ENCODE assay signal across 13 mouse cellular contexts in genomic region chr10:62854992-62855391, GRCm38 (mm10). TPM values are rescaled to one million over a fixed set of nuclear protein-coding genes. Genes with fewer than 3 reads are reported as not detected.
DNase-seq lines count a peak whose midpoint lies in the region; ATAC-seq and TF ChIP-seq lines count a peak whose summit lies in the region.
"Had no signal": no experiment of that assay in that cellular context is flagged by ENCODE, and none has a peak within 500 bp of the region (broad histone marks: within the 10 kb centered on the region; RNA-seq: fewer than 3 reads in every experiment).

No protein-coding gene starts in this region.

- TF ChIP-seq POLR2A in lung, adult 2 months (IDR thresholded peaks at IDR 0.05; ENCODE audit: borderline replicate concordance, extremely low read depth, low read depth, low read length), result no peak

- no peaks in the 10 kb centered on the region for H3K36me3 ChIP-seq in heart, postnatal 0 days (replicated peaks; ENCODE audit: control insufficient read depth, insufficient read depth, low read length)
- H3K36me3 ChIP-seq in kidney, embryonic 15.5 days, result no peaks in the 10 kb centered on the region
- H3K36me3 ChIP-seq in forebrain, embryonic 11.5 days (ENCODE audit: control insufficient read depth, insufficient read depth, low read length), result no peaks in the 10 kb centered on the region
- H3K36me3 ChIP-seq in stomach, postnatal 0 days (ENCODE audit: control insufficient read depth, insufficient read depth, low read length), result no peaks in the 10 kb centered on the region

- 31% methylated on average over 2 of the region's 2 CpGs for WGBS in lung, adult 2 months
- WGBS in heart, postnatal 0 days, result 24% methylated on average over 2 of the region's 2 CpGs
- WGBS in kidney, embryonic 15.5 days, result 54% methylated on average over 2 of the region's 2 CpGs
- WGBS in forebrain, embryonic 11.5 days, result 75% methylated on average over 2 of the region's 2 CpGs
- WGBS in stomach, postnatal 0 days, result 49% methylated on average over 2 of the region's 2 CpGs

- H3K27ac ChIP-seq in heart, postnatal 0 days (ENCODE audit: low read depth), result peak overlapping the region; percentile 87
- H3K27ac ChIP-seq in kidney, embryonic 15.5 days, result peak overlapping the region; percentile 41; the same call in 1 of the 2 replicates
- no peak overlapping the region for H3K27ac ChIP-seq in forebrain, embryonic 11.5 days (ENCODE audit: low read depth, low read length)
- H3K27ac ChIP-seq in stomach, postnatal 0 days (replicated peaks), result no peak overlapping the region

- H3K4me2 ChIP-seq in heart, postnatal 0 days (ENCODE audit: low read depth, low read length), result no peak overlapping the region
- H3K4me2 ChIP-seq in kidney, embryonic 15.5 days, result no peak overlapping the region
- H3K4me2 ChIP-seq in forebrain, embryonic 11.5 days (ENCODE audit: low read depth, low read length, severe bottlenecking), result no peak overlapping the region
- H3K4me2 ChIP-seq in stomach, postnatal 0 days (replicated peaks; ENCODE audit: low read depth), result no peak overlapping the region

- no peak overlapping the region for H3K9ac ChIP-seq in heart, postnatal 0 days (replicated peaks; ENCODE audit: low read depth, low read length)
- H3K9ac ChIP-seq in kidney, embryonic 15.5 days, result no peak overlapping the region
- no peak overlapping the region for H3K9ac ChIP-seq in forebrain, embryonic 11.5 days (ENCODE audit: low read length)
- no peak overlapping the region for H3K9ac ChIP-seq in stomach, postnatal 0 days (ENCODE audit: low read length)

- no peaks in the 10 kb centered on the region for H3K4me1 ChIP-seq in lung, adult 2 months (ENCODE audit: control insufficient read depth, insufficient read depth, low read length)
- 0 out of 2 replicates have a peak, but pooled peaks cover 5% of the 10 kb centered on the region for H3K4me1 ChIP-seq in heart, postnatal 0 days (ENCODE audit: control insufficient read depth, insufficient read depth)
- peaks cover 9% of the 10 kb centered on the region for H3K4me1 ChIP-seq in kidney, embryonic 15.5 days
- H3K4me1 ChIP-seq in forebrain, embryonic 11.5 days (replicated peaks; ENCODE audit: control insufficient read depth, insufficient read depth, low read length), result no peaks in the 10 kb centered on the region
- H3K4me1 ChIP-seq in stomach, postnatal 0 days (replicated peaks; ENCODE audit: control insufficient read depth, insufficient read depth), result no peaks in the 10 kb centered on the region

- TF ChIP-seq CTCF in lung, adult 2 months (IDR thresholded peaks at IDR 0.05; ENCODE audit: insufficient read depth, low read length), result no peak
- no peak for TF ChIP-seq CTCF in heart, postnatal 0 days (IDR thresholded peaks at IDR 0.05; ENCODE audit: low read depth)
- no peak for TF ChIP-seq CTCF in stomach, postnatal 0 days (IDR thresholded peaks at IDR 0.05; ENCODE audit: low read depth)

- DNase-seq in lung, postnatal 10 days, result peak; percentile 23
- DNase-seq in lung, adult 2 months, result no peak
- peak; percentile 77 for DNase-seq in heart, postnatal 0 days (ENCODE audit: low spot score)
- DNase-seq in ovary, postnatal 10 days (ENCODE audit: low spot score), result no peak
- DNase-seq in ovary, postnatal 36 days (ENCODE audit: low spot score), result no peak
- DNase-seq in forebrain, embryonic 11.5 days (ENCODE audit: low spot score), result no peak
- no peak for DNase-seq in stomach, postnatal 0 days (ENCODE audit: low spot score)
- DNase-seq: adrenal gland, postnatal 10 days; gastrocnemius, postnatal 10 days; thymus, postnatal 4 days had no signal

- no peak for TF ChIP-seq EP300 in heart, postnatal 0 days (IDR thresholded peaks at IDR 0.05; ENCODE audit: low read depth)
- TF ChIP-seq EP300 in stomach, postnatal 0 days (optimal IDR thresholded peaks at IDR 0.05), result no peak

- ATAC-seq in heart, postnatal 0 days (ENCODE audit: insufficient read depth, low read depth), result peak; percentile 87
- peak; percentile 56 for ATAC-seq in kidney, embryonic 15.5 days (replicated peaks; ENCODE audit: low FRiP score)
- ATAC-seq in forebrain, embryonic 11.5 days (replicated peaks; ENCODE audit: low FRiP score), result no peak
- ATAC-seq in stomach, postnatal 0 days (ENCODE audit: low FRiP score, low TSS enrichment), result no peak
- ATAC-seq: midbrain, embryonic 16.5 days had no signal

- H3K4me3 ChIP-seq in lung, adult 2 months (replicated peaks; ENCODE audit: extremely low read depth, low read depth, low read length), result no peak overlapping the region
- H3K4me3 ChIP-seq in heart, postnatal 0 days (ENCODE audit: low read depth, low read length), result no peak overlapping the region
- H3K4me3 ChIP-seq in kidney, embryonic 15.5 days (replicated peaks), result no peak overlapping the region
- H3K4me3 ChIP-seq in forebrain, embryonic 11.5 days (ENCODE audit: low read depth, low read length), result no peak overlapping the region
- no peak overlapping the region for H3K4me3 ChIP-seq in stomach, postnatal 0 days (ENCODE audit: low read depth, low read length)
- H3K4me3 ChIP-seq: erythroblast, embryonic 14.5 days had no signal

- H3K9me3 ChIP-seq in heart, postnatal 0 days (replicated peaks; ENCODE audit: control insufficient read depth, low read length), result no peaks in the 10 kb centered on the region
- H3K9me3 ChIP-seq in kidney, embryonic 15.5 days (replicated peaks), result no peaks in the 10 kb centered on the region
- no peaks in the 10 kb centered on the region for H3K9me3 ChIP-seq in forebrain, embryonic 11.5 days (ENCODE audit: control insufficient read depth, low read length)
- H3K9me3 ChIP-seq in stomach, postnatal 0 days (ENCODE audit: control insufficient read depth, low read length), result no peaks in the 10 kb centered on the region

- no peaks in the 10 kb centered on the region for H3K27me3 ChIP-seq in heart, postnatal 0 days (ENCODE audit: control insufficient read depth, insufficient read depth, low read length)
- H3K27me3 ChIP-seq in kidney, embryonic 15.5 days, result no peaks in the 10 kb centered on the region
- no peaks in the 10 kb centered on the region for H3K27me3 ChIP-seq in forebrain, embryonic 11.5 days (ENCODE audit: control insufficient read depth, insufficient read depth, low read length)
- H3K27me3 ChIP-seq in stomach, postnatal 0 days (ENCODE audit: control insufficient read depth, insufficient read depth, low read length), result no peaks in the 10 kb centered on the region

RNA-seq across cellular contexts. Expression of gene Tet1, which starts 53.8 kb away (rescaled TPM):
- 2.4 and 3.2 TPM in 2 replicates for polyA plus RNA-seq in lung, adult 2 months (2012; rRNA removed)
- total RNA-seq in heart, postnatal 0 days (2014; rRNA removed; ENCODE audit: low replicate concordance), result 12.8 and 17.3 TPM in 2 replicates
- 18.8 and 19.9 TPM in 2 replicates for polyA plus RNA-seq in heart, postnatal 0 days (2015; fragmentation: Nextera tagmentation; extraction: Ambion mirVana)
- polyA plus RNA-seq in kidney, embryonic 15.5 days (2015; fragmentation: Nextera tagmentation; extraction: Ambion mirVana), result 28.5 and 32.9 TPM in 2 replicates
- polyA plus RNA-seq in forebrain, embryonic 11.5 days (2014; fragmentation: Nextera tagmentation; extraction: Ambion mirVana), result 37.8 and 39.7 TPM in 2 replicates
- polyA plus RNA-seq in stomach, postnatal 0 days (2015; fragmentation: Nextera tagmentation; extraction: Ambion mirVana), result 6.4 TPM in 2 replicates
- polyA plus RNA-seq: erythroblast, embryonic 14.5 days had no signal

Comparison
In these comparisons a context has a peak if more than half of its experiments do, and no peak if none do; other contexts are left out.
1. DNase-seq: peak in lung, postnatal 10 days (single experiment) and heart, postnatal 0 days (single experiment); none in lung, adult 2 months (single experiment), ovary, postnatal 10 days (single experiment), ovary, postnatal 36 days (single experiment), forebrain, embryonic 11.5 days (single experiment) and stomach, postnatal 0 days (single experiment).
2. ATAC-seq: peak in heart, postnatal 0 days (single experiment) and kidney, embryonic 15.5 days (single experiment); none in forebrain, embryonic 11.5 days (single experiment) and stomach, postnatal 0 days (single experiment).
3. H3K27ac ChIP-seq: peak in heart, postnatal 0 days (single experiment) and kidney, embryonic 15.5 days (single experiment); none in forebrain, embryonic 11.5 days (single experiment) and stomach, postnatal 0 days (single experiment).